Mouse (Mus musculus): ENCODE measurements around the gene Bco1.

Gene Bco1

GRCm38 (mm10) chr8:117094053-117094452, 1.6 kb upstream of the Bco1 start:
- peak; percentile 42 for DNase-seq

GRCm38 (mm10) chr8:117097051-117097563, 1.5 kb downstream of the Bco1 start:
- no peak for DNase-seq

GRCm38 (mm10) chr8:117097564-117098191, 2.0 kb downstream of the Bco1 start:
- DNase-seq = no peak

GRCm38 (mm10) chr8:117107533-117107932, 11.9 kb downstream of the Bco1 start:
- peak; percentile 90 for DNase-seq

- DNase-seq = peak; percentile 17
Observed at GRCm38 (mm10) chr8:117109018-117109711, 13.5 kb downstream of the Bco1 start.

- peak; percentile 93 for DNase-seq
Observed at GRCm38 (mm10) chr8:117109801-117110390, 14.2 kb downstream of the Bco1 start.

GRCm38 (mm10) chr8:117111641-117112040, 16.0 kb downstream of the Bco1 start:
- peak; percentile 79 for DNase-seq

GRCm38 (mm10) chr8:117112261-117112660, 16.6 kb downstream of the Bco1 start:
- peak; percentile 65 for DNase-seq

- DNase-seq = peak; percentile 64
Observed at GRCm38 (mm10) chr8:117115094-117115493, 19.4 kb downstream of the Bco1 start.

- peak; percentile 86 for DNase-seq
Observed at GRCm38 (mm10) chr8:117115676-117116446, 20.2 kb downstream of the Bco1 start.

- DNase-seq = no peak
Observed at GRCm38 (mm10) chr8:117116534-117116933, 20.9 kb downstream of the Bco1 start.

- no peak for DNase-seq
Observed at GRCm38 (mm10) chr8:117118409-117118808, 22.8 kb downstream of the Bco1 start.

- DNase-seq = peak; percentile 59
Observed at GRCm38 (mm10) chr8:117121277-117121676, 25.6 kb downstream of the Bco1 start.

- peak; percentile 35 for DNase-seq
Observed at GRCm38 (mm10) chr8:117123850-117124633, 28.4 kb downstream of the Bco1 start.

GRCm38 (mm10) chr8:117125854-117126253, 30.2 kb downstream of the Bco1 start:
- DNase-seq = no peak

- no peak for DNase-seq
Observed at GRCm38 (mm10) chr8:117126411-117126810, 30.8 kb downstream of the Bco1 start.

GRCm38 (mm10) chr8:117127063-117127462, 31.4 kb downstream of the Bco1 start:
- no peak for DNase-seq

GRCm38 (mm10) chr8:117133702-117134101, 38.0 kb downstream of the Bco1 start:
- no peak for DNase-seq

- no peak for DNase-seq
Observed at GRCm38 (mm10) chr8:117136351-117136750, 40.7 kb downstream of the Bco1 start.

GRCm38 (mm10) chr8:117136763-117137162, 41.1 kb downstream of the Bco1 start:
- DNase-seq = no peak

GRCm38 (mm10) chr8:117137357-117137756, 41.7 kb downstream of the Bco1 start:
- no peak for DNase-seq

- no peak for DNase-seq
Observed at GRCm38 (mm10) chr8:117148520-117148919, 52.9 kb downstream of the Bco1 start.
